Mouse (Mus musculus): ENCODE data around the gene Pdcd7.

Pdcd7 gene

GRCm38 (mm10) chr9:65345854-65346475 lies at the start of gene Pdcd7:
TSS of gene Pdcd7 (plus strand) at chr9:65346104.
- DNase-seq, result peak; percentile 94

- no peak for DNase-seq
Observed at GRCm38 (mm10) chr9:65297056-65297455, 48.8 kb upstream of the Pdcd7 start.

GRCm38 (mm10) chr9:65298761-65299160 lies 47.1 kb upstream of the Pdcd7 start:
- no peak for DNase-seq

GRCm38 (mm10) chr9:65299650-65300049 lies 46.3 kb upstream of the Pdcd7 start:
- no peak for DNase-seq

- DNase-seq, result no peak
Observed at GRCm38 (mm10) chr9:65302327-65302983, 43.4 kb upstream of the Pdcd7 start.

GRCm38 (mm10) chr9:65303586-65303985 lies 42.3 kb upstream of the Pdcd7 start:
- DNase-seq, result no peak

- DNase-seq, result no peak
Observed at GRCm38 (mm10) chr9:65304300-65304699, 41.6 kb upstream of the Pdcd7 start.

GRCm38 (mm10) chr9:65306672-65307071 lies 39.2 kb upstream of the Pdcd7 start:
- DNase-seq, result no peak

GRCm38 (mm10) chr9:65308011-65308410 lies 37.9 kb upstream of the Pdcd7 start:
- no peak for DNase-seq

GRCm38 (mm10) chr9:65312669-65313357 lies 33.1 kb upstream of the Pdcd7 start:
- DNase-seq, result no peak

- no peak for DNase-seq
Observed at GRCm38 (mm10) chr9:65313846-65314245, 32.1 kb upstream of the Pdcd7 start.

- no peak for DNase-seq
Observed at GRCm38 (mm10) chr9:65322255-65322900, 23.5 kb upstream of the Pdcd7 start.

- no peak for DNase-seq
Observed at GRCm38 (mm10) chr9:65325971-65326370, 19.9 kb upstream of the Pdcd7 start.

- DNase-seq, result no peak
Observed at GRCm38 (mm10) chr9:65327371-65327770, 18.5 kb upstream of the Pdcd7 start.

- DNase-seq, result no peak
Observed at GRCm38 (mm10) chr9:65333958-65334357, 11.9 kb upstream of the Pdcd7 start.

- DNase-seq, result no peak
Observed at GRCm38 (mm10) chr9:65339146-65339545, 6.8 kb upstream of the Pdcd7 start.

GRCm38 (mm10) chr9:65340414-65340813 lies 5.5 kb upstream of the Pdcd7 start:
- no peak for DNase-seq

GRCm38 (mm10) chr9:65345439-65345838 lies 465 bp upstream of the Pdcd7 start:
- DNase-seq, result peak; percentile 6

GRCm38 (mm10) chr9:65346476-65347111 lies 690 bp downstream of the Pdcd7 start:
- DNase-seq, result peak; percentile 33

- no peak for DNase-seq
Observed at GRCm38 (mm10) chr9:65347112-65347850, 1.4 kb downstream of the Pdcd7 start.

- DNase-seq, result no peak
Observed at GRCm38 (mm10) chr9:65353251-65353650, 7.3 kb downstream of the Pdcd7 start.

GRCm38 (mm10) chr9:65356561-65356960 lies 10.7 kb downstream of the Pdcd7 start:
- DNase-seq, result no peak
